Mouse (Mus musculus) G1E (cell line): ENCODE measurements at regions not wholly inside any gene's neighbourhood (a gene's known extent, or its start where the extent isn't known, plus 50 kb on each side); places are given as distances from the start of the nearest gene placed in this dataset.

Experiments
- CTCF ChIP-seq: IDR thresholded peaks from 2 replicates; pipeline ENCODE4 v1.5.1; 2012; ENCODE audit warnings: low read depth, low read length, inconsistent platforms, mixed read lengths
- TAL1 ChIP-seq: conservative IDR thresholded peaks from 2 replicates; pipeline ENCODE4 v1.6.1; 2012; ENCODE audit warnings: low read depth, low read length, inconsistent platforms, mixed read lengths

DNA sequence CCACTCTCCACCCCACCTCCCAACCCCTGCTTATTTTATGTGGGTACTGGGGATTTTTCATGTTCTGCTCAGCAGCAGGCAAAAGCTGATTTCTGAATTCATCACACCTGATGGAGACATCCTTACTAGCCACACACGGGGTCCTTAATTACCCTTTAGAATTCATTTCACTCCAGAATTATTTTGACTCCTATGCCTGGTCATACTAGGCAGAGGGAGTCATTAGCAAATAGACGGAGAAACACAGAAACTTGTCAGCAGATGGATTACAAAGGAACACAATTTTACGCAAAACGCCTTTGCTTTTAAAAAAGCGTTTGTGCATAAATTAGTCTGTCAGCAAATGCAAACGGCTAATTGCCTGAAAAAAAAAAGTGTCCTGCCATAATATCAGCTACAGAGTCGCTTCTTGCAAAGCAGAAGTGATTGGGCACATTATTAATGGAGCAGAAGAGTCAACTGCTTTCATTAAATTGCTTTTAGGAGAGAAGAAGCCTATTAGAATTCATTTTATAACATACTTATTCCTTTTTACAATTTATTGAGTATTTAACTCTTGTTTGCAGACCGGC lies 138.0 kb downstream of the Plekhb2 start:
- TF ChIP-seq CTCF (no peak), TAL1 (no peak)
